Mouse (Mus musculus): ENCODE data around the gene BC028528.
A peak's percentile ranks its signal among the peaks of the same experiment; 100 is the strongest.
"Not testable (repeated sequence)": the region's sequence is repeated elsewhere in the genome, so short reads cannot be mapped to it uniquely, and the experiment has no call there.

Gene BC028528

GRCm38 (mm10) chr3:95879063-95879462 is 12.7 kb downstream of the BC028528 start:
- DNase-seq (ENCODE audit: low spot score in 2 of 2): no peak

- DNase-seq (ENCODE audit: low spot score in 2 of 2): no peak
Measured at GRCm38 (mm10) chr3:95872048-95872447, 19.8 kb downstream of the BC028528 start.

GRCm38 (mm10) chr3:95871392-95871867 is 20.4 kb downstream of the BC028528 start, which contains the start of gene Mrps21:
Gene Mrps21, minus strand, starts transcription at chr3:95871519.
- peak; percentile 82 to 90 for DNase-seq (ENCODE audit: low spot score in 2 of 2)

DNA sequence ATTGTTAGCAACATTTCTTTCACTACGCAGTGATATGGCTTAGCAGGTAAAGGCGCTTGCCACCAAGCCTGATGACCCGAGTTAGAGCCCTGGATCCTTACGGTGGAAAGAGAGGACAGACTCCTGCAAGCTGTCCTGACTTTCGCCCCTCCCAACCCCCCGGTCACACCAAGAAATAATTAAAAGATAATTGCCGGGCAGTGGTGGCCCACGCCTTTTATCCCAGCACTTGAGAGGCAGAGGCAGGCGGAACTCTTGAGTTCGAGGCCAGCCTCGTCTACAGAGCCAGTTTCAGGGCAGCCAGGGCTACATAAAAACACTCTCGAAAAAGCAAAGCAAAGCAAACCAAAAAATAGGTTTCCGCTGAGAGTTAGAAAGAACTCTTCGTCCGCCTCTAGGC is 20.8 kb downstream of the BC028528 start:
- peak in 1 of 2 experiments; percentile 69 for DNase-seq (ENCODE audit: low spot score in 2 of 2)

DNA sequence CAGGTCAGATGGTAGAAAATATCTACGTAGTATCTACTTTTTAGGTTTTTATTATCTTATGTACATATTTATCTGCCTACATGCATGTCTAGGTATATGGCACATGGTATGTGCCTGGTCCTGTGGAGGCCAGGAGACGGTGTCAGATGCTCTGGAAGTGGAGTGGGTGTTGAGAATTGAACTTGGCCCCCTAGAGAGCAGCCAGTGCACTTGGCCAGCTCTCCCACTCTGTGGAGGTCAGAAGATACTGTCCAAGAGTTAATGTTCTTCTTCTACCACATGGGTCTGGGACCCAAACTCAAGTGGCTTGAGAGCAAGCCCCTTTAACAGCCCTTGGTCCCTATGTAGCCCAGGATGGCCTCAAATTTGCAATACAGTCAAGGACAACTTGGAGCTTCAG is 24.4 kb downstream of the BC028528 start:
- no peak for DNase-seq (ENCODE audit: low spot score in 2 of 2)

DNA sequence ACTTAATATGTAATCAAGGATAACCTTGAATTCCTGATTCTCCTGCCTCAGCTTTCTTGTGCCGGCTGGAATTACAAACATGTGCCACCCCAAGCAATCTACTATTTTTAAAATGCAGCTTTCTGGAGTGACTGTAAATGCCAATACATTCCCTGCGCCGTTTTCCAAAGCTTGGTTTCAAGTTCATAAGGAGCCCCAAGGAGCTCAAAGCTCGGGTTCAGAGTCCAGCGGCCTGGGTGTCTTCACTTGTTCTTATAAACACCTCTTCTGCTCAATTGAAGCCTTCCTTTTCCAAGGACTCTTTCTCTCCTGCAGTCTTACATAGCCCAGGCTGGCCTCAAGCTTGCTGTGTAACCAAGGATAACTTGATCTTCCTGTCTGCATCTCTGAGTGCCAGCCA is 25.7 kb downstream of the BC028528 start:
- no peak for DNase-seq (ENCODE audit: low spot score in 2 of 2)

DNA sequence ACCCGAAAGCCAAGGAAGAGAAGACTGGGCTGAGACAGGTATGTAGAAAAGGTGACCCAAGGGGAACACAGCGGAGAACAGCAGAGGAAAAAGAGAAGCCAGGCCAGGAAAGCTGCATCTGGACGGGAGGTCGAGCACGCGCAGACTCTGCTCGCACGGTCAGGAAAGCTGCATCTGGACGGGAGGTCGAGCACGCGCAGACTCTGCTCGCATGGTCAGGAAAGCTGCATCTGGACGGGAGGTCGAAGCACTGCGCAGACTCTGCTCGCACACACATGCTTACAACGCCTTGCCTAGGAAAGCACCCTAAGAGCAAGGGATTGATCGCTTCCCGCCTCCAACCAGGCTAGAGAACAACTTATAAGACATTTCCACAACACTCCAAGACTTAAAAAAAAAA is 26.2 kb downstream of the BC028528 start:
- DNase-seq (ENCODE audit: low spot score in 2 of 2): no peak

GRCm38 (mm10) chr3:95865050-95865449 is 26.8 kb downstream of the BC028528 start:
- DNase-seq (ENCODE audit: low spot score in 2 of 2): no peak

DNA sequence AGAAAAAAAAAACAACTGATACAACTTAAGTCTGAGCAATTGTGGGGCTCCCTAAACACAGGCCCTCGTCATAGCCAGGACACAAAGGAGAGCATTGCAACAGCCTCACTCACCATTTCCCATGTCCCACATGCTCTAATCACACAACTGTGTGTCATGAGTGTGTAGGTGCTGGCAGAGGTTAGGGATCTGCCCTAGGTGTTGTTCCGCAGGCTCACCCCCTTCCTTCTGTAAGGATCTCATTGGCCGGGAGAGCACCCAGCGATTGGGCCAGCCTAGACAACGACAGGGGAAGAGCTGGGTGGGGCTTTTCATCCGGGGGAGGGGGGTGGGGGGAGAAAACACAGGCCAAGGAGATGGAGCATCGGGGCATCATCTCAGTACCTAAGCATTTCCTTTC is 28.2 kb downstream of the BC028528 start:
- no peak for DNase-seq (ENCODE audit: low spot score in 2 of 2)

DNA sequence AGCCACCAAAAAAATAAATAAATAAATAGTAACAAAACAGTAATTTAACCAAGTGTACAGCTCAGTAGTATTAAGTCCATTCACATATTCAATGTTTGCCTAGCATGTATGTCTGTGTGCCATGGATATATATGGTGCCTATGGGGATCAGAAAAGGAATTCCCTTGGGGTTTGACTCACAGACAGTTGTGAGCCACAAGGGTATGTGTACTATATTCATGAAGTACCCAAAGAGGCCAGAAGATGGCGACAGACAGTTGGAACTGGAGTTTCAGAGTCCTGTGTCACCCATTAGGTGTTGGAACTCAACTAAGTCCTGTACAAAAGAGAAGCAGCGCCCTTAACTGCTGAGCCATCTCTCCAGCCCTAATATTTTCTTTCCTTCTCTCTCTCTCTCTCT is 30.0 kb downstream of the BC028528 start:
- DNase-seq (ENCODE audit: low spot score in 2 of 2): peak; percentile 84 to 90

- peak; percentile 28 to 76 for DNase-seq (ENCODE audit: low spot score in 2 of 2)
Measured at GRCm38 (mm10) chr3:95861216-95861615, 30.6 kb downstream of the BC028528 start.

DNA sequence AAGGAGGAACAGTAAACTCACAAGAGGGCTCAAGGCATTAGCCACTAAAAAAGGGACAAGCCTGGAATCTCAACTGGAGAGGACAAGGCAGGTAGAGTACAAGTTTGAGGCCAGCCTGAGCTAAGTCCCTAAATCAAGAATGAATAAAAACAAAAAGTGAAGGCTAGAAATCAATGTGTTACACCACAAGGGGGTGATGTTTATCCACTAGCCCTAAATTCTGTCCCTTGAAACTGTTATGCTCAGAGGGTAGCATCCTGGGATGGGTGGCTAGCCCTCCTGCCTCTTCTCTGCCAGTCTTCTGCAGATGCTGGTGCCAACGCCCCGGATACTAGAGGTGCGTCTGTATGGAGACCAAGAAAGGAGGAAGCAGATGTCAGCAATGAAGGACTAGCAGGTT is 31.5 kb downstream of the BC028528 start:
- no peak for DNase-seq (ENCODE audit: low spot score in 2 of 2)

DNA sequence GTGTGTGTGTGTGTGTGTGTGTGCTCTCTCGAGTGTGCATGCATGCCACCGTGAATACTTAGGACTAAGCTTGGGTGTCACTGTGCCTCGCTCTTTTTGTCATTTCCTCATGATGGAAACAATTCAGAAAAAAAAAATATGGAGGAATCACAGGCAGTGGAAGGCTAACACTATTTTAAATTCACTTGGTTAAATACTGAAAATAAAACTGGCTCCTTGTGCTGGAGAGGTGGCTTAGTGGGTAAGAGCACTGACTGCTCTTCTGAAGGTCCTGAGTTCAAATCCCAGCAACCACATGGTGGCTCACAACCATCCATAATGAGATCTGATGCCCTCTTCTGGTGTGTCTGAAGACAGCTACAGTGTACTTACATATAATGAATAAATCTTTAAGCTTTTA is 33.5 kb downstream of the BC028528 start:
- DNase-seq (ENCODE audit: low spot score in 2 of 2): not testable (repeated sequence)

DNA sequence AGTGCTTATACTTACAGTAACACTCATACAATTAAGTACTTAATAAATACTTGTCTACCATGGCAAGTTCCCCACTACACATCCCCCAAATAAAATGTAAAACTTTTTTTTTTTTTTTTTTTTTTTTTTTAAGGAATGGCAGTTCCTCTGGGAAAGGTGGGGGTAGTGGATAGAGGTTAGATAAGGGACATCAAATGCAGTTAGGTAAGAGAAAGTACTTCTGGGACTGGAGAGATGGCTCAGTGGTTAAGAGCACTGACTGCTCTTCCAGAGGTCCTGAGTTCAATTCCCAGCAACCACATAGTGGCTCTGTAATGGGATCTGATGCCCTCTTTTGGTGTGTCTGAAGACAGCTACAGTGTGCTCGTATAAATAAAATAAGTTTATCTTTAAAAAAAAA is 34.8 kb downstream of the BC028528 start:
- DNase-seq (ENCODE audit: low spot score in 2 of 2): not testable (repeated sequence)

- DNase-seq (ENCODE audit: low spot score in 2 of 2): peak in 1 of 2 experiments; percentile 57
Measured at GRCm38 (mm10) chr3:95856115-95856514, 35.7 kb downstream of the BC028528 start.

GRCm38 (mm10) chr3:95855502-95856089 is 36.2 kb downstream of the BC028528 start, which contains the start of gene Prpf3:
Gene Prpf3, minus strand, starts transcription at chr3:95855885.
- peak; percentile 94 to 96 for DNase-seq (ENCODE audit: low spot score in 2 of 2)

DNA sequence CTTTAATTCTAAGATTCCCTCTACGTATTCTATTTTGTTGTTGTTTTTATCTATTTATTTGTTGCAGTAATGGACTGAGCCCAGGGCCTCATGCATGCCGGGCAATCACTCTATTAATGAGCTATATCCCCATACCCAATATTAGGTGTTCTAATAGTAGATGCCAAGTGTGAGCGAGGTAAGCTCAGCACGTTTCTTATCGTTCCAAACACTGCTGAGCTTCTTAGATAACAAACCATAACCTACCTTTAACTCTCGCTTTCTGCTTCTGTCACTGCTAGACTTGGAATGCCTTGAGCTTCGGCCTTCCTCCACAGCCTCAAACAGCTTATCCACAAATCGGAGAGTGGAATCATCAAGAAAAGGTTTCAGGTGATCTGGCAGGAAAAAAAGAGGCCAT is 40.5 kb downstream of the BC028528 start:
- no peak for DNase-seq (ENCODE audit: low spot score in 2 of 2)

DNA sequence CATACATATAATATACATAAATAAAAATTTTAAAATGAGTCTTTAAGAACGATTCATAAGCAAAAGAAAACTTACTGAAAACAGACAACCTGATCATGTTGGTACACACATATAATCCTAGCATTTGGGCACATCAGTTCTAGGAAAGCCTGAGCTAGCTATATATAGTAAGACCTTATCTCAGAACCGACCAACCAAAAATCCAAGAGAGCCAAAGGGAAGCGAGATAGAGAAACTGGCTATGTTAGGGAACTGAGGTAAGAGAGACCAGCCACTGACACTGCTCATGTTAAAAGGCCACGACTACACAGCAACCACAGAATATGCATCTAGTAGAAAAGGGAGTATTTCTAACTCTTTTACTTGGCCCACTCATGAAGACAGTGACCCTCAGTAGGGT is 41.2 kb downstream of the BC028528 start:
- no peak for DNase-seq (ENCODE audit: low spot score in 2 of 2)

- no peak for DNase-seq (ENCODE audit: low spot score in 2 of 2)
Measured at GRCm38 (mm10) chr3:95842503-95843214, 49.1 kb downstream of the BC028528 start.

DNA sequence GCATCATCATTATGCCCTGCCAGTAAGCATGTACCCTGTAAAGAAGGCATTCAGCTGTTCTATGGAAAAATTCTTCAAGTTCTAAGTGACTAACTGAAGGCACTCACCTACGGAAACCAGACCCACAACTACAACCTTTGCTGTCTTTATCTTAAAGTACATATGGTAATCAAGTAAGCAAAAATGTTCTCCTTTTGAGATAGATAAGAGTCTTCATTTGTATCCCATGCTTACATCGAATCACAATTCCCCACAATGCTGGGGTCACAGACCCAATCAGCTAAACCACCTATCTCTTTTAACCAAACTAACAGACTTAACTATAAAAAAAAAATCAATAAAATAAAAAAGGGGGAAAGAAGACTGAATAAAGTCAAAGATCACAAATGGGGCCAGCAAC is 52.6 kb downstream of the BC028528 start:
- no peak for DNase-seq (ENCODE audit: low spot score in 2 of 2)

All from spleen, postnatal 4 days (tissue).